Mouse (Mus musculus) stomach, embryonic 14.5 days (tissue): ENCODE data around the gene Uts2b. TPM values are rescaled to one million over a fixed set of nuclear protein-coding genes. Genes with fewer than 3 reads are reported as not detected.

Experiments used
- ATAC-seq: fragments of 200-750 bp; cut with Nextera tagmentation; 2 replicates; pipeline ENCODE4 v1.8.0; 2017; ENCODE audit warnings: low read depth, moderate TSS enrichment; ENCODE audit not compliant: insufficient number of reproducible peaks, insufficient read depth, low FRiP score
- H3K27ac ChIP-seq: fragments of 300-500 bp; sonication (generic); 2 replicates; pipeline ENCODE4 v1.5.1; 2014; ENCODE audit warnings: mild to moderate bottlenecking, low read length, moderate library complexity, mixed read lengths
- H3K27me3 ChIP-seq: fragments of 300-500 bp; sonication (generic); 2 replicates; pipeline ENCODE4 v1.6.1; 2014; ENCODE audit warnings: low read length, control low read depth, mixed read lengths; ENCODE audit not compliant: control insufficient read depth, insufficient read depth
- H3K36me3 ChIP-seq: fragments of 300-500 bp; sonication (generic); 2 replicates; pipeline ENCODE4 v1.6.1; 2014; ENCODE audit warnings: mild to moderate bottlenecking, control low read depth, low read length, moderate library complexity, mixed read lengths; ENCODE audit not compliant: control insufficient read depth, insufficient read depth
- H3K4me1 ChIP-seq: fragments of 300-500 bp; sonication (generic); 2 replicates; pipeline ENCODE4 v1.6.1; 2014; ENCODE audit warnings: low read length, control low read depth, mixed read lengths; ENCODE audit not compliant: control insufficient read depth, insufficient read depth
- H3K4me2 ChIP-seq: fragments of 300-500 bp; sonication (generic); replicated peaks from 2 replicates; pipeline ENCODE4 v1.6.1; 2014; ENCODE audit warnings: low read depth, low read length, control low read depth
- H3K4me3 ChIP-seq: fragments of 300-500 bp; sonication (generic); 2 replicates; pipeline ENCODE4 v1.5.1; 2014; ENCODE audit warnings: low read depth, low read length, control low read depth
- H3K9ac ChIP-seq: fragments of 300-500 bp; sonication (generic); replicated peaks from 2 replicates; pipeline ENCODE4 v1.6.1; 2014; ENCODE audit warnings: low read depth, mild to moderate bottlenecking, control low read depth, low read length, moderate library complexity, mixed read lengths
- H3K9me3 ChIP-seq: fragments of 300-500 bp; sonication (generic); 2 replicates; pipeline ENCODE4 v1.6.1; 2016; ENCODE audit warnings: low read depth, low read length, control low read depth; ENCODE audit not compliant: control insufficient read depth
- WGBS: fragments of 180-500 bp; shearing (Covaris S2); extraction: QIAGEN DNeasy Blood & Tissue Kit; methylation state at CpG from one replicate; pipeline ENCODE4 v1.1.7; 2014; 5-methylcytosine and 5-hydroxymethylcytosine counted together
- polyA plus RNA-seq: library from polyadenylated mRNA; unstranded; fragments of >200 nt; fragmentation: Nextera tagmentation; extraction: Ambion mirVana; gene quantifications from 2 replicates; pipeline ENCODE4 v1.2.1, GENCODE M21; 2014

Gene Uts2b
- polyA plus RNA-seq, 1 experiment from 2014 or later = not detected

DNA sequence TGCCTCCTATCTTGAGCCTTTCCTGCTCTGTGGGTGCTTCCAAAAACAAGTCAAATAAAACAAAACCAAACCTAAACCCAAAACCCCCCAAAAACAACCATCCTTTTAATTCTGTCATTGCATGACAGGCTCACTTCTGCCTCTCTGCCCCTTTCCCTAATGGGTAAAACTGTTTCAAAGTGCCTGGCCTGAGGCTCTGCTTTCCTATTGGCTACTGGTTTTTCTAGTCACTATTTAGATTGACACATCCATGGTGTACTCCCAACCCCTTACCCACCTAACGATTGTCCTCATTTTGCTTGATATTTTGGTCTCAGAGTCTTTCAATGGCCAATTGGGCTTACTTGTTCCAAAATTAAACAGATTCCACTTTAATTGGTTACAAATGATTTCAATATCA lies 15.6 kb upstream of the Uts2b start:
- Histone ChIP-seq H3K36me3 (no peaks in the 10 kb centered on the region), H3K9ac (no peak overlapping the region), H3K4me2 (no peak overlapping the region), H3K4me1 (peaks cover 11% of the 10 kb centered on the region; the same call in 1 of the 2 replicates), H3K9me3 (no peaks in the 10 kb centered on the region), H3K4me3 (no peak overlapping the region), H3K27ac (no peak overlapping the region), H3K27me3 (no peaks in the 10 kb centered on the region)
- ATAC-seq = no peak
- 81% methylated on average over 1 of the region's 1 CpGs for WGBS

DNA sequence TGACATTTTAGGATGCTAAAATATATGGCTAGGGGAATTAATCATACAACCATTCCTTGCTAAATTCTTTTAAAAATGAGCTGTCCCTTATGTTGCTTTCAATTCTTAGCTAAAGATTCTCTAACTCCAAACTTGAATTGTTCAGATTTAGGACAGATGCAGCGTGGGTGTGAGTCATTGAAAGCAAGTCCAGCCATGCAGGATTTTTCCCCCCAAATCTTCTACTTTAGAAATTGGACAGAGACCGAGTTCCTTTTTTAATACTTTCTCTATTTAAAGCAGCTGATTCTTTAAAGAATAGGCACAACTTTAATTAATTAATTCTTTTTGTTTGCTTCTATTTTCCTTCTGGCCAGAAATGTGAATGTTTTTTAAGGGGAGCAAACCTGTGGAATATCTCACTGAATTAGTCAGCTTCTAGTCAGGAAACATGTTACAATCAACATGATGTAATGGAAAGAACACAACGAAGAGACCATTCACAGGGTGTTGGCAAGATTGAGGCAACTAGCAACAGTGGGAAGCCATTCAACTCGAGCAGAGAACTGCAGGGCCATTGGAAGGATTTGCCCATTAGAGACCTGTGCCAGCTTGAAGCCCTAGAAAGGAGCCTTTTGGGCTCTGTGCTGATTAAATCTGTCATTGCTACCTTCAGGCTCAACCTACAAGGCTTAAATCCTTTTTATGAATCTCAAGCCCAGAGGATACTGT lies 15.0 kb upstream of the Uts2b start:
- H3K4me1 ChIP-seq = peaks cover 9% of the 10 kb centered on the region; the same call in 1 of the 2 replicates
- H3K4me2 ChIP-seq = no peak overlapping the region
- ATAC-seq = no peak
- no peak overlapping the region for H3K9ac ChIP-seq
- no peaks in the 10 kb centered on the region for H3K27me3 ChIP-seq
- H3K9me3 ChIP-seq = no peaks in the 10 kb centered on the region
- H3K27ac ChIP-seq = no peak overlapping the region
- no peak overlapping the region for H3K4me3 ChIP-seq
- no peaks in the 10 kb centered on the region for H3K36me3 ChIP-seq
- 73% methylated on average over 4 of the region's 4 CpGs for WGBS

DNA sequence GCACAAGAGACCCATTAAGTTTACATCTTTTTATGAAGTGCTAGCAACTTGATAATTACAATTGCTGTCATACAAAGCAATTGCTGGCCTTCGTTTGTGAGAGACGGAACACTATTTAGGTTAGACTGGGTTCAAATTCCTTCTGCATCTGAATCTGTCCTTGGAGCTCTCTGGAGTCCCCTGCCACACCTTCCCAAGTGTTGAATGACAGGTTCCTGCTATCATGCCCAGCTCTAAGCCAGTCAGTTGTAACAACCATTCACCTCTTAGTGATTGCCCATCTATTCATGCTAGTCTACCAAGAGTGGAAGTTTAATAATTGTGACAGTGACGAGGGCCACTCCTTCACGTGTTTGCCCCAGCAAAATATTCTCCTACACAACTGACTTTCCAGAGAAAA lies 12.2 kb upstream of the Uts2b start:
- Histone ChIP-seq H3K9me3 (no peaks in the 10 kb centered on the region), H3K4me2 (no peak overlapping the region), H3K9ac (no peak overlapping the region), H3K4me3 (no peak overlapping the region), H3K27me3 (no peaks in the 10 kb centered on the region), H3K27ac (no peak overlapping the region), H3K36me3 (no peaks in the 10 kb centered on the region), H3K4me1 (no peaks in the 10 kb centered on the region)
- 83% methylated on average over 4 of the region's 4 CpGs for WGBS
- no peak for ATAC-seq

DNA sequence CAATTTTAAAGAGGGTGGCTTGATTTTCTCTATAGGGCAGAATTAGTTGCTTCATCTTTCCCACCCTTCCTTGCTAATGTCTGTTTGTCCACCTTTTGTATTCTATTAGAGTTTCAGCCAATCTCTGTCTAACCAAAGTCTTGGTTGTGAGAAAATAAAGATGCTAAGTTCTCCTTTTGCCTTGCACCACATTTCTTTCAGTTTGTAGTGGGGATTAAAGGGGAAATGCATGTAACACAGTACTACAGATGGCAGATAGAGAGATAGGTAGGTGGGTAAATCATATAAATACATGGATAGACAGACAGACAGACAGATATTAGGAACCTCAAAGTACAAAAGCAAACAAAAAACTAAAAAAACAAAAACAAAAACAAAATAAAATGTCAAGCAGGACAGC lies 6.5 kb upstream of the Uts2b start:
- Histone ChIP-seq H3K4me3 (no peak overlapping the region), H3K27ac (no peak overlapping the region), H3K9ac (no peak overlapping the region), H3K27me3 (no peaks in the 10 kb centered on the region), H3K4me1 (no peaks in the 10 kb centered on the region), H3K4me2 (no peak overlapping the region), H3K36me3 (no peaks in the 10 kb centered on the region), H3K9me3 (no peaks in the 10 kb centered on the region)
- ATAC-seq = no peak

DNA sequence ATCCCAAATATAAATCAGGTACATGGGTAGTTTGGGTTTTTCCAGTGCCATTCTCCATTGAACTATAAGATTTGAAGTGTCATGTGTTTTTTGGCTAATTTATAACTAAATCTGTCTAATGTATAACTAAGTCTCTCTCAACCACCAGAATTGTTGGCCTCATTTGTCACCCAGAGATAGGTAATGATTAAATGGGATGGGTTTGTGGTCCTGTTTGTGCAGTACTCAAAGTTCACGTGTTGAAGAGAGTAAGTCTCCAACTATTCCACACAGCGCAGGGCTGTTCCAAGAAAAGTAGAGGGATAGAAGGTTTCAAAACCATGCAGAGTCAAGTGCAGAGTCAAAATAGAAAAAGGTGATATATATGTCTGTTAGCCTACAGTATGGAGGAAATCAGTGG lies 5.3 kb upstream of the Uts2b start:
- H3K27ac ChIP-seq = no peak overlapping the region
- no peaks in the 10 kb centered on the region for H3K27me3 ChIP-seq
- H3K4me1 ChIP-seq = no peaks in the 10 kb centered on the region
- H3K36me3 ChIP-seq = no peaks in the 10 kb centered on the region
- no peaks in the 10 kb centered on the region for H3K9me3 ChIP-seq
- no peak overlapping the region for H3K9ac ChIP-seq
- no peak overlapping the region for H3K4me2 ChIP-seq
- ATAC-seq = no peak; the same call in 1 of the 2 replicates
- WGBS = 67% methylated on average over 2 of the region's 2 CpGs
- H3K4me3 ChIP-seq = no peak overlapping the region

DNA sequence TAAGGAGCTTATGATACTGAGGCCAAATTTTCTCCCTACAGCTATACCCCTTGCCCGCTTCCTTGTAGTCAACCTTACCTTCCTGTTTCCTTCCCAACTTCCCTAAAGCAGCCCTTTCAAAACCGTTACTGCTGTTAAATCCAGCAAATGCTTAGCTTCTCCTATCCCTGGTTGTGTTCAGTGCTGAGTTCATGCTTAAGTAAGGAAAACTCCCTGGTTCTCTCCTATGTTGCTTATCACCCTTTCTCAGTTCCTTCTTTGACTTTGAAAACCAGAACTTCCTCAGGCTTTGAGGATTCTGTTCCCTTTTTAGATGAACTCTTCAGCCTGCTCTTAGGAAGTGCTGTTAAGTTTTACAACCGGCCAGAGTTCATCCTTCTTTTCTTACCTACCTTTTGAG lies 4.1 kb upstream of the Uts2b start:
- Histone ChIP-seq H3K27me3 (no peaks in the 10 kb centered on the region), H3K9me3 (no peaks in the 10 kb centered on the region), H3K27ac (no peak overlapping the region), H3K9ac (no peak overlapping the region), H3K4me1 (no peaks in the 10 kb centered on the region), H3K4me3 (no peak overlapping the region), H3K36me3 (no peaks in the 10 kb centered on the region), H3K4me2 (no peak overlapping the region)
- 69% methylated on average over 3 of the region's 3 CpGs for WGBS
- no peak for ATAC-seq

DNA sequence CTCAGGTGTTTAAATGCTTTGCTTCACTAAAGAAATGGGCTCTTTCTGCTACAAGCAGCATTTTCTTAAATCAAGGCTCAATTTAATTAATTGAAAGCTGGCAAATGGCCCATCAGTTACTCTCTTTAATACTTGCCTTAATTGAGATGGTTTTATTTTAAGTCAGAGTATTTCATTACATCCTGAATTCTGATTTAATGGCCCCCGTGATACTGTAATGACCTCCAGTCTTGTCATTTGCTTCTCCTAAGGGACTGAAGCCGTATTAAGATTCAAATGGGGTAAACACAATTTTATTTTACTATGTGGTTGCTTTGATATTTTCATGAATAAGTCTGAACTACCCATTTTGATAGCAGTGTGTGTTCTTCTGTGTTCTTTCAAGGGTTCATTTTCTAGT lies 661 bp upstream of the Uts2b start:
- Histone ChIP-seq H3K4me2 (no peak overlapping the region), H3K9ac (no peak overlapping the region), H3K4me3 (no peak overlapping the region), H3K36me3 (no peaks in the 10 kb centered on the region), H3K27me3 (no peaks in the 10 kb centered on the region), H3K27ac (no peak overlapping the region), H3K4me1 (no peaks in the 10 kb centered on the region), H3K9me3 (no peaks in the 10 kb centered on the region)
- WGBS = 88% methylated on average over 2 of the region's 2 CpGs
- ATAC-seq = no peak

DNA sequence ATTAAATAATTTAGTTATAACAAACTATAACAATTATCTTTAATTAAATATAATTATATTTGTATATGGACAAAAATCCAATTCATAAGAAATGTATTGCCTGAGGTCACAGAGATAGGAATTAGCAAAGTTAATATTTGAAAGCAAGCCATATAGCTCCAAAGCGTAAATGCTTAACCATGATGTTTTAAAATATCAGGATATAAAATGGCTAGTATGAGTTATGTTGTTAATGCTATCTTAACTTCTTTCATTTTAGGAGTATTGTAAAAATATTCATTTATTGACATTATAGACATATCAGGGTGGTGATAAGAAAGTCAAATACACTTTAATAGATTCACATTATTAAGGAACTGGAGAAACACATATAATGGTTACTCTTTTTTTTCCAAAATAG lies 10.0 kb downstream of the Uts2b start:
- ATAC-seq = no peak
- Histone ChIP-seq H3K27me3 (no peaks in the 10 kb centered on the region), H3K4me2 (no peak overlapping the region), H3K36me3 (no peaks in the 10 kb centered on the region), H3K27ac (no peak overlapping the region), H3K9me3 (no peaks in the 10 kb centered on the region), H3K4me3 (no peak overlapping the region), H3K4me1 (no peaks in the 10 kb centered on the region), H3K9ac (no peak overlapping the region)
- 82% methylated on average over 1 of the region's 1 CpGs for WGBS

DNA sequence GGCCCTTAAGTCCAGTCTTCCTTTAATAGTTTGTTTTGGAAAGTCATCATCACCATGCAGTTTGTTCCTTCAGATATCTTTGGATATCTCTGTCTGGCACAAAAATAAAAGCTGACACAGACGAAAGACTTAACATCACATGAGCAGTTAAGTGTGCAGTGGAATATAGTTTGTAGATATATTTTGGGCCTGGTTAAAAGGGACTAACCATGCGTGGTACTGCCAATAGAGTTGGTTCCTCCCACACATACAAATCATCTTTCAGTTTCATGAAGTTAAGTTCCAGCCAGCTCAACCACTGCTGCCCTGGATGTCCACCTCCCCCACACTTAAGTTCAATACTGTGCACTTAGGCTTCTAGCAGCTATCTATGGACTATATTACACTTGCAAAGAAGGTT lies 15.6 kb downstream of the Uts2b start:
- H3K36me3 ChIP-seq = no peaks in the 10 kb centered on the region
- ATAC-seq = no peak
- H3K9ac ChIP-seq = no peak overlapping the region
- no peaks in the 10 kb centered on the region for H3K9me3 ChIP-seq
- no peak overlapping the region for H3K4me2 ChIP-seq
- H3K4me3 ChIP-seq = no peak overlapping the region
- H3K27me3 ChIP-seq = no peaks in the 10 kb centered on the region
- no peaks in the 10 kb centered on the region for H3K4me1 ChIP-seq
- WGBS = 66% methylated on average over 2 of the region's 2 CpGs
- no peak overlapping the region for H3K27ac ChIP-seq
